Mouse (Mus musculus) kidney, postnatal 4 days (tissue): ENCODE results near the gene 5530401A14Rik.

Experiments
- DNase-seq, 2 experiments: peaks; one replicate each; pipeline ENCODE4 v3.0.0; 2021; ENCODE audit warnings: mixed read lengths in 2 of 2

5530401A14Rik gene

GRCm38 (mm10) chr11:81940988-81941387 is 80.5 kb downstream of the 5530401A14Rik start:
- DNase-seq = peak; percentile 19 to 30

GRCm38 (mm10) chr11:81942167-81942566 is 81.7 kb downstream of the 5530401A14Rik start:
- DNase-seq = no peak
